Mouse (Mus musculus): ENCODE results near the gene Kmt2c.

- TF ChIP-seq HCFC1 (IDR thresholded peaks at IDR 0.05; ENCODE audit: borderline replicate concordance, insufficient read depth, low read length): no peak
- no peak for TF ChIP-seq MAFK (IDR thresholded peaks at IDR 0.05; ENCODE audit: insufficient read depth, low read depth, low read length)
- no peak for TF ChIP-seq ZC3H11A (IDR thresholded peaks at IDR 0.05; ENCODE audit: borderline replicate concordance, low read depth, low read length)
- TF ChIP-seq ZNF384 (IDR thresholded peaks at IDR 0.05; ENCODE audit: low read depth, low read length): no peak
- no peak for TF ChIP-seq CHD2 (IDR thresholded peaks at IDR 0.05; ENCODE audit: low read depth, low read length)
These were observed 22.9 kb upstream of the Kmt2c start for GRCm38 (mm10) chr5:25521461-25521860.

Data from ES-E14 (cell line).